Mouse (Mus musculus) spleen, postnatal 4 days (tissue): ENCODE results near the gene Creb3l1.

Source experiments
- DNase-seq, 2 experiments: peaks; one replicate each; pipeline ENCODE4 v3.0.0; 2022; ENCODE audit warnings: low spot score in 2 of 2

Creb3l1 gene

DNA sequence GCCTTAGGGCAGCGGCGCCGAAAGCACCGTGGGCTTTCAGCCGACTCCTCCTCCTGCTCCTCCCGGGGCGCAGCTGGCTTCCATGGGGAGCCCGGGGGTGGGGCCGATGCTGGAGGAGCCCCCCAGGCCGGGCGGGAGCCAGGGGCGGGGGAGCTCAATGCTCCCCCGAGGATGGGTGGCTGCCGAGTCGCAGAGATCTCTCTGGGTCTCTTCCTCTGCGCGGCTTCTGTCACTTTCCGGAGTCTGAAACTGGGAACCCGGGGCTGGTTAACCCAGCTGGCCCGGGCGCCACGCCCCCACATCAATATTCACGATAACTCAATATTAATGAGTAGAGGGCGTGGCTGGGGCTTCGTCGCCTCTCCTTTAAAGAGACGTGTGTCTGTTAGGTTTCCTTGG is at the start of gene Creb3l1:
Gene Creb3l1, minus strand, starts transcription at position 229 of the 399 bp plus-strand sequence.
- DNase-seq: no peak

DNA sequence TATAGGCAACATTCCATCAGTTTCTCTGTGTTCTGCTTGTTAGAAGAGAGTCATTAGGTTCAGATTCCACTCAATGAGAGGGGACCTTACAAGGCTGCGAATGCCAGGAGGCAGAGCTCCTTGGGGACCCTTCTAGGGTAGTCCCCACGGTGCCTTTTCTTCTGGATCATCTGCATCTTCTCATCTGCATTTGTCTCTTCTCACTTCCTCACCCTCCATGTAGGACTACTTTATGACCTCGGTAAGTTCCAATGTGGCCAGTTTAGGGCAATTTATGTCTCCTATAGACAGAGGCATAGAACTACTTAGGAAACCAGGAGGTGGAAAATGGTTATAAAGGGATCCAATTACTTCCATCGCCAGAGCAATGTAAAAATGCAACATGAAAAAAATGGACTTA is 46.8 kb upstream of the Creb3l1 start:
- no peak for DNase-seq

DNA sequence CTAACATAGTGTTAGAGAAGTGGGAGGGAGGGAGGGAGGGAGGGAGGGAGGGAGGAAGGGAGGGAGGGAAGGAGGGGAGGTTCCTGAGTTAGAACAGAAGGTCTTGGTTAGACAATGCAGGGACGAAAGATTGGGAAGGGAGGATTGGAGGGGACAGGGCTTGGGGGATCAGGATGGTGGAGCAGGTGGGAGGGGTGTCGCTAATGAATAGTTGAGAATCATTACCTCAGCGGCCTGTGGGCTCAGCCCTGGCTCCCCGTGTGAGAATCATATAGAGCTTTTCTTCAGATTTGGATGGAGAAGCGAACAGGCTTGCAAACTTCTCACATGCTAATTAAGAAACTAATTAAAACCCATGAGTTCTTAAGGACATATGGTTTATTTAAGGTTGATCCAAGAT is 45.3 kb upstream of the Creb3l1 start:
- no peak for DNase-seq

DNA sequence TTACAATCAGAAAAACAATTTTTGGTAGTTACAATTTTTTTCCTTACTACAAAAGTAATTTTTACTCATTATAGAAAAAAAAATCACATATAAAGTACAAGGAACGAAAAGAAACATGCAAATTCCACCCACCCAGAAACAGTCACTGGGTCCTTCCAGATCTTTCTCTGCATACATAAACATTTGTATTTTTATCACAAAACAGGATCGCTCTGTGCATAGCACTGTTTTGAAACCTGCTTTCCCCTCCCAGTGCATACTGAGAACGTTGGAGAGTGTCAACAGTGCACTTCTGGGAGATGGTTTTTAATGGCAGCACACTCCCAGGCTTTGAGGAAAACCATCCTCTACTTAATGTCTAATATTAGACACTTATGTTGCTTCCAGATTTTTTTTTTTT is 43.3 kb upstream of the Creb3l1 start:
- DNase-seq: no peak

DNA sequence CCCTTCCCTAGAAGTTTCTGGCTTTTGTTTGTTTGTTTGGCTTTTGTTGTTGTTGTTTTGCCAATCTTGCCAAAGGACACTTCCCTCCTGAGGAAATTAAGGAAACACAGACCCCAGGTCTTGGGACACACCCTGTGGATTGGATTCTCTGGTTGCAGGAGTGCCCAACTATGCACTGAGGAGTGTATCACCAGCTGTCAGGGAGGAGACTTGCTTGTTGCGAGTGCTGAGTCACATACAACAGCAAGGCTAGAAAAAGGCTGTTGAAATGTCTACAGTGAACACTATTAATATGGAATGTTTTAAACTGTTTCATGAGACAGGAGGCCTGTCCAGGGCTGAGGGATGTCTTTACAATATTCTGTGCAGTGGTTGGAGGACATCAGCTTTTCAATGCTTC is 42.6 kb upstream of the Creb3l1 start:
- no peak for DNase-seq

DNA sequence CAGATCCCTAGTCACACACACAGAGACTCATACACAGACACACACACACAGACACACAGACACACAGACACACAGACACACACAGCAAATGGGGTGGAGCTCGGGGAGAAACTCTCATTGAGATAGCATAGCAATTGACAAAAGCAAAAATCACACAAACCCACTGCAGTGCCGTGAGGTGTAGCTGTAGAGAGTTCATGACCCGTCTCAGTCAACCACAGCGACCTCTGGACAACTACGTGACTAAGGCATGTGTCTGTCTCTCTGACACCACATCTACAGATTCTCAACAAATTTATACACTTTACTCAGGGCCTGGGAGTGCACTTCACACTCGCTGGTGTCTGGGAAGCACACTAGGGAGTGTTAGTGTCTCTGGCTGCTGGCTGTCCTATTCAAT is 41.6 kb upstream of the Creb3l1 start:
- DNase-seq: no peak

DNA sequence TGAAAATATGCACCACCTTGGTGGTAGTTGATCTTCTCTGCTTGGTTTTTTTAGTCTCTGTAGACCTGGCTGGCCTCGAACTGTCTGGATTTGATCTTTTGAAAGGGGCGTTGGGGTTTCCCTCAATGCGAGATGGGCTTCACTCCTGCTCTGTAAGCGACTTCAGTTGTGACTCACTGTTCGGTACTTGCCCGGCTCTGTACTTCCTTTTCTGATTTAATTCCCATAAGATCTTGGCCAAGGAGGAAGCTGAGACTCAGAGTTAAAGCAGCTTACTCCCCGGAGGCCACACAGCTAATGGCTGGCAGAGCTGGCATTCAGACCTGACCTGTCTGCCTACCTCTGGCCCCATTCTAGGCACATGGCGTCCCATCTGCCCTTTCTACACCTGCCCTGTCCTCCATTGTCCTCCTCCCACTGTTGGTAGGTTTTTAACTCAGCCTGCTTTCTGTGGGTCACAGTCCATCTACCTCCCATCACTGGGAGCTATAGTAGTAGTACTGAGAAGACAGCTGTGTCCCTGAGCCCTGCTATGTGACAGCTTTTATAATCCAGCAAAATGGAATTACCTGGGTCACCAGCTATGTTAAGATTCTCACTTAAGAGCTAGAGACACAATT is 41.1 kb upstream of the Creb3l1 start:
- no peak for DNase-seq

DNA sequence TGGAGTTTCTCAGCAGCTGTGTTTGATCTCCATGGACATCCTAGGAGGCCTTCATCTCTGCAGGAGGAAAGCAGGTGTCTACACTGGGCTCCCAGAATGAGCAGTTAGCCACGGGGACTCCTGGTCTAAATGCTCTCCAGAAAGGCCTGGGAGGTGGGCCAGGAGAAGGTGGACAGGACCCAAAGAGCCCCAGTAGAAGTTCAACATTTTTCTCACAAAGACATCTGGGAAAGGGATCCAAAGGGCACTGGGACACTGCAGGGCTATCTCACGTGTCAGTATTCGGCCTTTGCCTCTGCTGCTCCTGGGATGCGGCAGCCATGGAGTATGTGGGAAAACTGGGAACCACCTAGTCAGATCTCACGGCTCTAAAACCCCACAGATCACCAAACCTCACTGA is 38.8 kb upstream of the Creb3l1 start:
- no peak for DNase-seq

DNA sequence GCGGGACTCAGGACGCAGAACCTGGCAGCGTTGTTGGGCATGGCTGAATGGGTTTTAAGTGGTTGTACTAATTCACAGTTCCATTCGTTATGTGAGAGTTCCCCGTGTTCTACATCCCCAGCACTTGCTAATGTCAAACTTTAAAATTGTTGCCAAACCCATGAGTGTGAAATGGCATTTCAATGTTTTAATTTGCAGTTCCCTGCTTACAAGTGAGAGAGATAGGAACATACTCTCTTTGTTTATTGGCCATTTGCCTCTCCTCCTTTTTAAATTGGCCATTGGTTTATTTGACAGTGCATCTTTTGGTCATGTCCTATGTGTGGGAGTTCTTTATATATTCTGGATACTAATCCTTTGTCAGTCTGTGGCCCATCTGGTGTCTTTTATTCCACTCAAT is 37.0 kb upstream of the Creb3l1 start:
- no peak for DNase-seq

DNA sequence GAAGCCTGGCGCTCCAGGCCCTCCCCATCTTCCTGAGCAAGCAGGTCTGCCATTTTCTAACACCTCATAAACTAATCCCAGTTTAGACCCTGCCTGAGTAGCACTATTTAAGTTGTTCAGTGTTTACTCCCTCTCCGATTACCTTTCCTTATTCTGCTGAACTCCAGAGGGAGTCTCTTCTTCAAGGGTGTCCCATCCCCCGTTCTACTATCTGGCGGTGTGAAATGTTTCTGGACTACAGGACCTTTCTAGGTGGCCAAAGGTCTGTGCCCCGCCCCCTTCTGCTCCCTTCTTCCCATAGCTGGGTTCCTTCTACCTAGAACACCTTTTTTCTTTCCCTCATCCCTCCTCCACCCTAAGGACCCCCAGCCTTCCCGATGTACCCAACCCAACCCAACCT is 36.0 kb upstream of the Creb3l1 start:
- DNase-seq: no peak

DNA sequence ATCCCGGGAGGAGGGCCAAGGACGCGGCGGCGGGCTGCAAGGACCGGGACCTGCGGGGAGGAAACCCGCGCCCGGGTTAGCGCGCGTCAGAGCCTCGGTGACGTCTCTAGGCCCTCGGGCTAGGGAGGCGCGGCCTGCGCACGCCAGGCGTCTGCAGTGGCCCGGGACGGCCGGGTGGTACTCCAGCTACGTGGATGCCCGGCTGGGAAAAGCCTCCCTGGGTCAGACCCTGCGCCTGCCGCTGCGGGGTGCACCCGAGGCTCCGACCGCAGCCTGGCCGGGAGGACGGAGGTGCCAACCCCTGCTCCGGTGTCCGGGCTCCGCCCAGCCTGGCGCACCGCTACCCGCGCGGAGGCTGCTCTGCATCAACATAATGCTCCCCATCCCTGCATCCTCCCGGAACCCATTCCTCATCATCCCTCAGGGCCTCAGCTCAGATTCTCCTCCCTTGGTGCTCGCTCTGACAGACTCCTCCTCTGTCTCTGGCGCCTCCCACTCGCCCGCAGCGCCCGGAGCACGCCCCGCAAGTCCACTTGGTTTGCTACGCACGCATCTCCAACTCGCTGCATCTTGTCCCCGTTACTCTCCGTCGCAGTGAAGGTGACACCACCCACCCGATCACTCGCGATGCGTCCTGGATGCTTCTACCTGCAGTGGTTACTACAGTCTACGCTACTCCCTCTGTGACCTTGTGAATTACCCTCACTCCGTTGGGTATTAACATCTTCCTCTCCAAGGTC is 35.3 kb upstream of the Creb3l1 start:
- DNase-seq: peak in 1 of 2 experiments; percentile 67

DNA sequence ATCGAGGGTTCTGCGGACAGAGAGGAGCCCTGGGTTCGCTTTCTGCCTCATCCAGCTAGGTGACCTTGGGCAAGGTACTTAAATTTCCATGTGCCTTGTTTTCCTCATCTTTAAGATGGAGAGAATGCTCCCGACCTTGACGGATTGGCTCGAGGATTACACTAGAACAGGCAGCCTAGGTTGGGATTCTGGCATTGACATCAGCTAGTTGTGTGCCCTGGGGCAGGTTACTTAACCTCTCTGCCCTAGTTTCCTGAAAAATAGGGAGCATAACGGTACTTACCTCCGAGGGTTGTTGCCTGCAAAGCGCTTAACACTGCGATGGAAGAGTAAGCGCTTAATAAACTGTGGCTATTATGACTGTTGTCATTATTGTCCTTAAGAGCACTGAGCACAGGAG is 34.6 kb upstream of the Creb3l1 start:
- DNase-seq: no peak

DNA sequence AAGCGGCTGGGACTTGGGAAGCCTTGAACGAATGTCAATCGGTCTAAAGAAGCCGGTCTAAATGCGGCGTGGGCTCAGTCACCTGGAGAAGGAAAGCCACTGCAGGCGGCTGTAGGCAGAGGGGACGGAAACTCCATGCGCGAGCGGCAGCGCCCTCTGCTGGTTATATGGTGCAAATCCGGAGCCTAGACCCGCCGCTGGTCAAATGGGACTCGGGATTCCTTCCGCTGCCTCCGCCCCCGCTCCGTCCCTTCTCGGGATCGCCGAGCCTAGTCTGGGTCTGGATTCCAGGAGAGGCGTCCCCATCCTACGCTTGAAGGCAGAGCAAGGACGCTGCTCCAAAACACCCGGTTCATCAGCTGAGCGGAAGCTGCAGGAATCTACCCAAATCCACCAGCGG is 34.2 kb upstream of the Creb3l1 start:
- peak; percentile 72 to 90 for DNase-seq

DNA sequence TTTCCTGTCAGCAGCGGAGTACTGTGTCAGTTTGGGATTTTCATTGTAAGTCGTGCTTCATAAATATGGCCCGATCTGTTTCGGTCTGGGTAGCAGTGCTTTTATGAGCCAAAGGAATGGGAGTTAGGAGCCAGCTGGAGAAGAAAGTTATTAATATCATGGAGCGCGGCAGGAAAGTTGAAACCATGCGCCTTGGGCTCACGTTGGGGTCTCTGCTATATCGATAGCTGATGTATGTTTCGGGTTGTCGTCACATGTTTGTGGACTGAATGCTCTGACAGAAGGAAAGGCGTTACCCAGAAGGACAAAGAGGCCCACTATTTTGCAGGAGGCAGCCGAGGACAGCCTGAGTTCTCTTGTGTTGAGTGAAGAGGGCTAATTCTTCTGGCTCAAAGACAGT is 32.5 kb upstream of the Creb3l1 start:
- DNase-seq: no peak

DNA sequence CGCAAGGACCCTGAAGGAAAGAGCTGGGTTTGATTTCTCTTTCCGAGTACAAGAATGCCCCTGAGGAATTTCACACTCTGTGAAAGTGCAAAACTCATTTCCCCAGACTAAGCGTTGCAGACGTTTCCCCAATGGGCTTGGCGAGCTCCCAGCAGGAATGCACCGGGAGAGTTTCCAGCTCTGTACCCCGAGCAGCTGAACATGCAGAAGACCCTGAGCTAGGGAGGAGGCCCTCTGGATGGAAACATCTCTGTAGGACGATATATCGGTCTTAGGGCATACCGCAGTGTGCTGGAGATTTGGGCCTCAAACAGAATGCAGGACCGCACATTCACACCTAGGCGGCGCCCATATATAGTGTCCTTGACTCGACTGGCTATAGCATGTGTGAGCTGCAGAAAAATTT is 31.5 kb upstream of the Creb3l1 start:
- peak; percentile 38 to 73 for DNase-seq

DNA sequence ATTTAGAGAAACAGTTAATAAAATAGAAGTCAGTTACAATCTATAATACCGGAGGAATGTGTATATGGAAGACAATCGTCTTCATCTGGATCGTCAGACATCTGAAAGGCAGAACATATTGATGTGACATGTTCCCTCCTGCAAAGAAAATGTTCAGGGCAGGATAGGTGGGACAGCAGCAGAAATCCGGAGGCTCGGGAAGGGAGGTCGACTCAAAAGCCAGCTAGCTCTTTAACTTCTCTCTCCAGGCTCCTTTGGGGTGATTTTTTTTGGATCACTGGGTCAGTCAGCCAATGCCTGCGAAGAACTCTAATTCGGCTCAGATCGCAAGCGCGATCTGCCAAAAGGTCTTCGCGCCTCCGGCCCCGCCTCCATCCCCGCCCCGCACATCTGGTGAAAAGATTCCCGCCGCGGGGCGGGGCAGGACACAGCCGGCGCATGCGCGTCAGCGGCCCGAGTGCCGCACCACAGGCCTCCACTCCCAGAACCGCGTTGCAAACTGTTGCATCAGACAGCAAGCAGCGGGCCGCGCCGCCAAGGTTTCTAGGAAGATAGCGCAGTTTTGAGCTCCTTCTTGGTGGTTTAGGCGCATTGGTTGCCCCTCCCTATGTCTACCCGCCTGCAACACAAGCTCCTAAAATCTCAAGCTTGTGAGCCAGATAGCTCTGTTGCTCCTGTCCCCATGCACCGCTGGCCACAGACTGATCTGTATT is 31.0 kb upstream of the Creb3l1 start:
- DNase-seq: peak; percentile 76 to 84

DNA sequence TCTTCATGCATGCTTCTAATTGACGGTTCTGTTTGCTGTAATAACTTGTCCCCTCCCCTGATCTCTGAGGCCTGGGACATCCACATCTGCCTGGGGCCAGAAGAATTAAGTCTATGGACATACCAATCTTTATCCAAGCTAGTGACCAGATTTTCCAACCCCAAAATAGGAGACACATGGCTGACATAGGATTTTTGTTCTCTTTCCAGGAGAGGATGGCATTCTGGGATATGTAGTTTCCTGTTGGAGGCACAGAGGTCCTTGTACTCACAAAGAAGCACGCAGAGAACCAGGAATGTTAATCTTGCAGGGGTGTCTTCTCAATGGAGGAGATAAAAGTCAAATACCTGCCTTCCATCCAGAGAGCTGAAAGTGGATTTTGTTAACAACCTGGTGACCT is 28.5 kb upstream of the Creb3l1 start:
- no peak for DNase-seq

DNA sequence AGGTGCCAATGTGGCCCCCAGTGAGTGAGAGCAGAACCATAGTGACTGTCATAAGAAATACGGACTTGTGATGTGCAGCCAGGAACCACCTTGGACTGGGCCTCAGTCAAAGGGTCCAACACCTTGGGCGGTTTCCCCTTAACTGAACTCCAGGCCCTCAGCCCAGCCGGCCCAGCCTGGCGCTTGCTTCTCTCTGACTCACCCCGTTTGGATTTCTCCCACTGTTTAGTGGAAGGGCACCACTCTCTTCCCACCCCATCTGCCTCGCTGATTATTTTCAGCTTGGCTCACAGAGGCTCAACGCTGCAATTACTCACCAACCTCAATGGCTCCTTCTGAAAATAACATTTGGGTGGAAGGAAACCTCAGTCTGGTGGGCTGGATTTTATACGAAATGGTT is 27.9 kb upstream of the Creb3l1 start:
- DNase-seq: no peak

DNA sequence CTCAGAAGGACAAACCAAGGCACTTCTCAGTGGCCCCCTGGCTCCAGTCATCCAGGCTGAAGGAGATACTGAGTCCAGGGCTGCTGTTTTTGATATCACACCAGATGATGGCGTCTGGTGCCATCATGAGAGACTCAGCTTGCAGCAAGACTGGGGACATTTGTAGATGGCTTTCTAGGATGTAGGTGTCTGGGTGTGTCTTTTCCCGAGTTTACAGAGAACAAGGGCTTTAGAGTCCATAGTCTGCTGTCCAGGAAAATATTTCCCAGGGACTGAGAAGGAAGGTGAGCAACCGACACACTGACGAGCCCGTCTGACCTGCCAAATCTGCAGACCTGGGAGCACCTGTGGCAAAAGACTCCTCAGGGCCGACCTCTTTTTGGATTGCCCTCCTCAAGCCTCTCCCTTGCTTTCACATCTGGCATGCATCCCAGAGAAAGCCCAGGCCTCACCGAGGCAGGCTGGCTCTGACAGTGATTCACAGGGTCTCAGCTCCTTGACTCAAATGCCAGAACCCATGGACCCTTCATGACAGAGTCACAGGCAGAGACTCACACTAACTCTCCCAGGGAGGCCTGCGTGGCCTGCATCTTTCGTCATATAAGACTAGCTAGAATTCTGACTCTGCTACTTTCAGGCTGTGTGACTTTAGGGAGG is 23.9 kb upstream of the Creb3l1 start:
- no peak for DNase-seq

DNA sequence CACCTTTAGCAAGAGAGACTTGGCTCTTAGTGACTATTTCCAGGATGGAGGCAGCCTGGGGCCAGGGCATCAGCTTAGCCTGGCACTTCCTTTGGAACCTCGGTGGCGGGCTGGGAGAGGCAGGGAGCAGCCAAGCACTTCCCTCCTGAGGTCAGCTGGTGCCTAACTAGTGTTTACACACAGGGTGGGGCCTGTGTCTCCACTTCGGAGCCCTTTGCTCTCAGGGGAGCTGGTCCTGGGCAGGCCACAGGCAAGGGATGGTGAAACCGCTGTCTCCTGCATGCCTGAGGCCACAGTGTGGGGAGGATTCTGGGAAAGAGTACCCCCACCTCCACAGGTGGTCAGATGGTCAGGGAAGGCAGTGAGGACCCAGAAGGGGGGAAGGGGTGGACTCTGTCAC is 23.3 kb upstream of the Creb3l1 start:
- no peak for DNase-seq

DNA sequence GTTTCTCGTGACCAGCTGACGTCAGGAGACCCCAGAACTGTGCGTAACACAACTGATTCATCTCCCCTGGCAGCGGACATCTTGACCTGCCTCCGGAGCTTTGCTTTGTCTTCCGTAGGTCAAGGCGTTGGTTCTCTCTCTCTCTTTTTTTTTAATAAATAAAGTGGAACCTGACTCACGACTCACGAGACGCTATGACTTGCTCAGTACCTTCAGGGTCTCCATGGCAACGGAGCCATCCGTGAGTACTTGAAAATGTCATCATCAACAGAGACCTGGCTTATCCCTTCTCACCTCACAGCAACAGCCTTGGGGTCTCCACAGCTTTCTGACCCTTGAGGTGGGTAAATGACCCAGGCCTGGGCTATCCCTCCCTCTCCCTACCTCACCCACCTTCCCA is 19.0 kb upstream of the Creb3l1 start:
- no peak for DNase-seq

DNA sequence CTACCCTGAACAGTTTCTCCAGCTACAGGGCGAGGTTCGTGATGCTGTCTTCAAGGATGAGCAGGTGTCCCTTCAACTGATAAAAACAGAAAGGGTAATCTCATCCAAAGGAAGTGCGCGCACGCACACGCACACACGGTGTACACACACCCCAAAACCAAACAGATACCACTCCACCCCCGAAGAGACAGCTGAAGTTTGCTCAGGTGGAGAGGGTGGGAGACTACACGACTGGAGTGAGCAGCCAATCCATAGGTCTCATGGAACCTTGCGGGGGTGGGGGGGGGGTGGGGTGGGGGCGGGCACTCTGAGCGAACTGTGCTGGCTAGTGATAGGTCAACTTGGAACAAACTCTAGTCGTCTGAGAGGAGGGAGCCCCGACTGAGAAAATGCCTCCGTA is 17.2 kb upstream of the Creb3l1 start:
- DNase-seq: no peak

DNA sequence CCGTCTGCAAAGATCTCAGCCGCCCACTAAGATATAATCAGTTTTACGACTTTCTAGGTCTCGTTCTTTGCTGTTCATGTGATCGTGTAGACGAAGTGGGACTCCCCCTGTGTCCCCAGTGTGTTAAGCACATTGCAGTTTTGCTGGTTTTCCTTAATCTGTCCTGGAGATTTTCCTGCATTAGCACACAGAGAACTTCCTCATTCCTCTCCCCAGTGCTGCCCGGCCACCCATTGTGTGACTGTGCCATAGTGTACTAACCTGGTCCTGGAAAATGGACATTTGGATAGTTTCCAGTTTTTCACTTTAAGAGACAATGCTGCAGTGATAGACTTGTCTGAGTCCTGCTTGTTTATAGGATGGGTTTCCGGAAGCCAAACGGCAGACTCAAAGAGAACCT is 10.0 kb upstream of the Creb3l1 start:
- DNase-seq: no peak
